Mouse (Mus musculus): Measurements from ENCODE around the gene Sh3bgrl2.

DNA sequence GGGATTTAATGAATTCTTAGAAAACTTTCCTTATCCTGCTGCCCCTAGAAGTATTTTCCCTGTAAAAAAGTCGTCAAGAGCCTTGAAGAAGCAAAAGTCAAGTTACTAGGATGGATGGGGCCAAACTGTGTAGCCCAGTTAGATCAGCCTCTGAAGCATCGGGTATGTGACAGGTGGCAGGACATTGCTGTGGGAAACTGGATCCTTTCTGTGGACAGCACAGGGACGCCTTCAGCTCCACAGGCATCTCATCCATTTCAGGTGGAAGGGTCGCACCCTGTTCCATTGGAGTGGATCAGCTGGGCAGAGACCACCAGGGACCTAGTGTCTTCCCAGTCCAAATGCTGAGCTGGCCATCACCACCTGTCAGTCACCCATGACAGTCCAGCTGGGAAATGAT is 30.9 kb downstream of the Sh3bgrl2 start:
- TF ChIP-seq CTCF (IDR thresholded peaks at IDR 0.05; ENCODE audit: borderline replicate concordance, control insufficient read depth, extremely low read depth, insufficient read depth, low read length, poor library complexity) (no peak), POLR2A (IDR thresholded peaks at IDR 0.05; ENCODE audit: control insufficient read depth, extremely low read depth, insufficient read depth, low read length, poor library complexity) (no peak)

All from thymus, adult 2 months (tissue).